Mouse (Mus musculus): ENCODE measurements around the gene Suox.
"Not testable (repeated sequence)": the region's sequence is repeated elsewhere in the genome, so short reads cannot be mapped to it uniquely, and the experiment has no call there.

Gene Suox

DNA sequence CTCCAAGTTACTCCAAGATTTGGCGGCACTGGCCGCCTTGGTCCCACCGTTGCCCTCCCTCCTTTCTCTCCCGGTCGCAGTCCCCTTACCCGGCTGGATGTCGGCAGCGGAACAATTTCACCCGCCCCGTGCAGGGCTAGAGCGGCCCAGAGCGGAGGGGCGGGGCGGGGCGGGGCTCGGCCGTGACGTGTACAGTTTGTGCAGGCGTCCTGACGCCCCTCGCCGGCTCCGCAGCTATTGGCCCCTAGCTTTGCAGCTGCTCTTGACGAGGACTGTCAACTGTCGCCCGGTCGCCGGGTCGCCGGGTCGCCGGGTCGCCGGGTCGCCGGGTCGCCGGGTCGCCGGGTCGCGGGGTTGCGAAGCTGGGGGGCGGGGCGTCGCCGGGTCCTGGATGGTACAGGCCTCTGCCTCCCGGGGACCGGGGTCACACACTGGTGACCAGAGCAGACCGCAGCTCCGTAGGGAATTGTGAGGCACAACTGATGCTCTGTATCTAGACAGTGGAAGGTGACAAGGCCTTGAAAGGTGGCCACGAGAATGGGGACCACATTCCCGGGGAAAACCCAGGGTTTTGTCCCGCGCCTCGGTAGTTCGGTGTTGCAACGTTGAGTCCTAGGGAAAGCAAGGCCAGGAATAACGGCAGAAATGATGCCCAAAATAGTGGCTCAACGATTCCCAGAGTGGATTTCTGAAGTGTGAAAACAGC is at the start of gene Suox:
TSS of gene Suox (minus strand) at position 311 of the 706 bp plus-strand sequence.
- DNase-seq, result peak; percentile 91 to 94

DNA sequence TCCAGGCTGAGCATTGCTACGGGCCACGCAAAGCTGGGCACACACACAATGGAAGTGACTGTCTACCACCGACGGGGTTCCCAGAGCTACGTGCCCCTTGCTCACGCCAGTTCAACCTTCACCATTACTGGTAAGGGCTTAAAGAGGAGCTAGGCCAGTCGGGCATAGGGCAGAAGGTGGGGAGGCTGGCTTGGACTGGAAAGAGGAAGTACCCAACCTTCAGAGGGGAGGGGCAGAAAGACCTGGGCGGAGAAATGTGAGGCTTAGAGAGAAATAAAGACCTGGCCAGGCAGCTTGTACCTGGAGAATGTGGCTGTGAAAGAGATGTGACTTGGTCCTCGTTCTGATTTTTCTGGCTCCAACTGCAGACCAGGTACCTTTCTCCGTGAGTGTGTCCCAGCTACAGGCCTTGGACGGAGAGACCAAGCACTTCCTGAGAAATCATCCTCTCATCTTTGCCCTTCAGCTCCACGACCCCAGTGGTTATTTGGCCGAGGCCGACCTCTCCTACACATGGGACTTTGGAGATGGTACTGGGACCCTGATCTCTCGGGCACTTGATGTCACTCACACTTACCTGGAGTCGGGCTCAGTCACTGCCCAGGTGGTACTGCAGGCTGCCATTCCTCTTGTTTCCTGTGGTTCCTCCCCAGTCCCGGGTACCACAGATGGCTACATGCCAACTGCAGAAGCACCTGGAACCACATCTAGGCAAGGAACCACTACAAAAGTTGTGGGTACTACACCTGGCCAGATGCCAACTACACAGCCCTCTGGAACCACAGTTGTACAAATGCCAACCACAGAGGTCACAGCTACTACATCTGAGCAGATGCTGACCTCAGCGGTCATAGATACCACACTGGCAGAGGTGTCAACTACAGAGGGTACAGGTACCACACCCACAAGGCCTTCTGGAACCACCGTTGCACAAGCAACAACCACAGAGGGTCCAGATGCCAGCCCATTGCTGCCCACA is 42.0 kb upstream of the Suox start:
- no peak for DNase-seq

DNA sequence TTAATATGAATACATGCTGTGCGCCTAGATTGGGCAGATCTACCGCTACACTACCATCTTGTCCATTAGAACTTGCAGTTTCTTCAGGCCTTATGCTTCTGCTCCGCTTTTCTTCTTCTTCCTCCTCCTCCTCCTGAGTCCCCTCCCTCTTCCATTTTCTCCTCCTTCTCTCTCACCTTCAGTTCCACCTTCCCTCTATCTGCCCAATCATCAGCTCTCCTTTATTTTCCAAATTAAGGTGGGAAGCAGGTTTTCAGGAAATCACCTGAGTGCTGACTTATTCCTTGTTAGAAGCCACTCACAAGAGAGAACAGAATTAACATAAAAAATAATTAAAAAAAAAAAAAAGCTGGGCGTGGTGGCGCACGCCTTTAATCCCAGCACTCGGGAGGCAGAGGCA is 37.4 kb upstream of the Suox start:
- DNase-seq, result not testable (repeated sequence)

DNA sequence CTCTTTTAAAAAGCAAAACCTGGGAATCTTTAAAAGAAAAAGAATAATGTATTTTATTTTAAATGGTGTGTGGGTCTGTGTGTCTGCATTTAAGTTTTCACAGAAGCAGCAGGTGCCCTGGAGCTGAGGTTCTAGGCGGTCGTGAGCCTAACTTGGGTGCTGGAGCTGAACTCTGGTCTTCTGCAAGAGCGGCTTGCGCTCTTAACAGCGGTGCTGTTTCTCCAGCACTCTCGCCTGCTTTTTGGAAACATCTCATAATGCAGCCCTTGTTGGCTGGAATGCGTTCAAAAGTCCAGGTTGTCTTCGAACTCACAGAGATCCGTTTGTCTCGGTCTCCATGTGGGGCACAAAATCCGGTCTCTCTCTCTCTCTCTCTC is 31.4 kb upstream of the Suox start:
- DNase-seq, result peak; percentile 26 to 35

DNA sequence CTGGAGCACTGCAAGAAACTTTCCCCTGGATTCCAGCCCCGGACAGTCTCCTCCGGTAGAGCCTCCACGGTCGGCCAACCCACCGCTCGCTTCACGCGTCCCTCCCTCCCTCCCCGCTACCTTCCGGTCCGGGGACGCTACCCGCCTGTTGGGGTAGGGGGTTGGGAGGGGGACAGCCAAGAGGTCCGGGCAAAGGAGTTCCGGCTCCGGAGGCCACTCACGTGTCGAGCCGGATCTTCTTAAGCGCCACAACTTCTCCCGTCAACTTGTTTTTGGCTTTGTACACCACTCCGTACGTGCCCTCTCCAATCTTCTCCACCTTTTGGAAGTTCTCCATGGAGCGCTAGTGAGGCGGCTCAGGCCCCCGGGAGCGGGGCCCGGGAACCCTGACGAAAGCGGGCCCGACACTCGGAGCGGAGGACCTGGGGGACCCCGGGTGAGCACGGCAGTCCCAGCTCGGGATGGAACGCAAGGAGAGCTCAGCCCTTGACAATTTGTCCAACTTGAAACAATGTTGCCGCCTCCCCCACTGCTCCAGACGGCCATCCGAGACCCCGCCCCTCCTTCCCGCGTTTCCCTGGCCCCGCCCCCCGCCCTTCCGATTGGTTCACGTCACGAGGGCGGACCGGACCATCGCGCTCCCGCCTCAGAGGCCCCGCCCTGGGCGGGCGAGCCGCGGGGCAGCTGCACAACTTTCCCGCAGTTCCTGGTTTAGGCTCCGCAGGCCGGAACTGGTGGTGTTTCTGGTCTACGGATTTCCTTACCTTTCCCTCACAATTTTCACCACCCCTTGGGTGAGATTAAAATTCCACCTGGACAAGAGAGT is 30.8 kb upstream of the Suox start, which contains the start of gene Cdk2:
TSS of gene Cdk2 (minus strand) at position 541 of the 826 bp plus-strand sequence.
- peak; percentile 96 to 97 for DNase-seq

DNA sequence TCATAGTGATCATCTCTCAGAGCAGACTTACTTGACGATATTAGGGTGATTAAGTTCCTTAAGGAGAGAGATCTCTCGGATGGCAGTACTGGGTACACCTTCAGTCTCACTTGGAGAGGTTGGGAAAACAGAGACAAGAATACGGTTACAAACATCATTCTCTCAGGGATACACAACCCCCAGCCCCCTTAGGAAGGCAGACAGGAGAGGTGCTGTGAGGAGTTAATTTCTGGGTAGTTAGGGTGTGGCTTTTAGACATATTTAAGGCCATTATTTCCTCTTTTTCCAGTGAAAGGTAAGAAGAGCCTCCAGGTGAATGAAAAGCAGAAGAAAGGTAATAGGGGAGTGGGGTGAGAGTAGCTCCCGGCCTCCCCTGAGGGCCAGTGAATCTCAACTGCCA is 30.0 kb upstream of the Suox start, which contains the start of gene Pmel:
TSS of gene Pmel (plus strand) at position 301 of the 400 bp plus-strand sequence.
- no peak for DNase-seq

DNA sequence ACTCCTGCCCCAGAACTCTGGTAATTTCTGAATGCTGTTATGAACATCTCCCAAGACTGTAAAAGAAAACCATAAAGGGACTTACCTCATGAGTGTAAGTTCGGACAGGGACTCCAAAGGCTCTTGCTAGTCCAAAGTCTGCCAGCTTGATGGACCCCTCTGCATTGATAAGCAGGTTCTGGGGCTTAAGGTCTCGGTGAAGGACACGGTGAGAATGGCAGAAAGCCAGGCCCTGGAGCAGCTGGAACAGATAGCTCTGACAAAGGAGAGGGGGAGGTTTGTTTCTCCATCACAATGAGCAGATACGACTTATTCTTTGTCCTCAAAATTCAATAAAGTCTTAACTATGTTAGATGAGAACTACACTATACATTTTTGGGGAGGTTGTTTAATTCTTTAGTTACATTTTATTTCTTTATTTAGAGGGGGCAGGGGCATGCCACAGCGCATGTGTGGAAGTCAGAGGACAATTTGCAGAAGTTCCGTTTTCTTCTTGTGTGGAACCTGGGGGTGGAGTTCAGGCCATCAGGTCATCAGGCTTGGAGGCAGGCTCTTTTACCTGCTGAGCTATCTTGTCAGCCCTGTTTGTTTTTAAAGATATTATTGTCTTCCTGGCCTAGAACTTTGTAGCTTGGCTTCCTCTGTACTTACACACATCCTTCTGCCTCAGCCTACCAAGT is 28.6 kb upstream of the Suox start:
- no peak for DNase-seq

DNA sequence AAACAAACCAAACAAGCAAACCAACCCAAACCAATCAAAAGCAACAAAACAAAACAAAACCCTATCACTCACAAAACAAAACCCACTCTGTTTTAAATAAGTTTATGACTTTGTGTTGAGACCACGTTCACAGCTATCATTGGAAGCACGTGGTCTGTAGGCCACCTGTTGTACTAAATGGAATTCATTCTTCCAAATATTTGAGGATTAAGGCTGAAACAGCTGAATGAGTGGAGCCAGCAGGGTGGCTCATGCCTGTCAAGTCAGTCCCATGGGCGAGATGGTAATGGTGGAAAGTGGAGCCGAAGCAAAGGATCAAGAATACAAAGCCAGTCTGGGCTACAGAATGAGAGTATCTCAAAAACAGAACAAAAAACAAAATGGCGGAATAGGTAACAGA is 26.8 kb upstream of the Suox start:
- DNase-seq, result no peak

DNA sequence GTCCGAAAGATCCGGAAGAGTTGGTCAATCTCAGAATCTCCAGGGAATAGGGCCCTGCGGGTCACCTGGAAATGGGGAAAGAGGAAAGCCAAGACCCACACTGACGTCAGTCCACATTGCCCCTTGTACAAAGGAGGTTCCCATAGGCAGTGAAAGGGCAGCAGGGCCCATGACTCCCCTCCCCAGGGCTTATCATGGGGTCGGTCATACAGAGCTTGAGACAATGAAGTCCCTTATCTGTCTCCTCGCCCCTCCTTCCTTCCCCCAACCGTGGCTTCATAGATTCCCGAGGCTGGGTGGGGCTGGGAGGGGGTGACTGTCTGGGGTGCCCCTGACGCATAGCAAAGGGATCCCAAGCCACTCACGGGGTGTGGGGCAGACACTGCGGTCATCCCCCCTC is 25.7 kb upstream of the Suox start:
- DNase-seq, result no peak

DNA sequence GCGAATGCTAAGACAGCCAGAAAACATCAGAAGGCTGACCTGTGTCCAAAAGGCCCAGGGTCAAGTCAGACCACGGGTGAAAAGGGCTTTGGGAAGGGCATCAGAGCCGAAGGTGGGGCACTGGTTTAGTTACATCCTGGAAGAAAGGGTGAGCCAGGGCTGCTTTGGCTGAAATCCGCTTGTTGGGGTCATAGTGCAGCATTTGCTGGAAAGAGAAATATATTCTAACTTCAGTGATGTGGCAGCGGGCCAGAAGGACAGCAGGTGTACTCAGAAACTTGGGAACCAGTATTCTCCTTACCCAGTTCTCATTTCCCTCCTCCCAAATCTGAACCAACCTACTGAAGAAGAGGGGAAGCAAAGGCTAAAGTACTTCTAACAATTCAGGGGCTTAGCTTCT is 25.1 kb upstream of the Suox start:
- DNase-seq, result peak in 1 of 2 experiments; percentile 29

DNA sequence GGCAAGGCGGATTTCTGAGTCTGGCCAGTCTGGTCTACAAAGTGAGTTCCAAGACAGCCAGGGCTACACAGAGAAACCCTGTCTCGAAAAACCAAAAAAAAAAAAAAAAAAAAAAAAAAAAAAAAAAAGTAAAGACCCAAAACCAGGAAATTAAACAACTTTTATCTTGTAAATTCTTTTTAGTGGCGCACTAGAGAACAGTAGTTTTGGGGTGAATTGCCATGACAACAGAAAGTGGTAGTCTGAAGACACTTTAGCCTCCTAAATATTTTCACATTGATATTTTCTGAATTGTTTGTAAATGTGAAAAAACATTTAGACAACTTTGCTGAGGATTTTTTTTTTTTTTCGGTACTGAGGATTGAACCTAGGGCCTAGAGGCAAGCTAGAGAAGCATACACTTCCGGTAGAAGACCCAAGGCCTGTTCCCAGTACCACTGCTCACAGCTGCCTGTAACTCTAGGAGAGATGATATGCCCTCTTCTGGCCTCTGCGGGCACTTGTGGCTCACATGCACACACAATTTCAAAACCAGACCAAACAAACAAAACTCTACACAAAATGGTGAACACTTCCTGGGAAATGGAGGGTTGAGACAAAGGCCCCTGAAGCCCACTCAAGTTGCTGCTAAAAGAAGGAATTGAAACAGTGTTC is 23.3 kb upstream of the Suox start:
- no peak for DNase-seq

DNA sequence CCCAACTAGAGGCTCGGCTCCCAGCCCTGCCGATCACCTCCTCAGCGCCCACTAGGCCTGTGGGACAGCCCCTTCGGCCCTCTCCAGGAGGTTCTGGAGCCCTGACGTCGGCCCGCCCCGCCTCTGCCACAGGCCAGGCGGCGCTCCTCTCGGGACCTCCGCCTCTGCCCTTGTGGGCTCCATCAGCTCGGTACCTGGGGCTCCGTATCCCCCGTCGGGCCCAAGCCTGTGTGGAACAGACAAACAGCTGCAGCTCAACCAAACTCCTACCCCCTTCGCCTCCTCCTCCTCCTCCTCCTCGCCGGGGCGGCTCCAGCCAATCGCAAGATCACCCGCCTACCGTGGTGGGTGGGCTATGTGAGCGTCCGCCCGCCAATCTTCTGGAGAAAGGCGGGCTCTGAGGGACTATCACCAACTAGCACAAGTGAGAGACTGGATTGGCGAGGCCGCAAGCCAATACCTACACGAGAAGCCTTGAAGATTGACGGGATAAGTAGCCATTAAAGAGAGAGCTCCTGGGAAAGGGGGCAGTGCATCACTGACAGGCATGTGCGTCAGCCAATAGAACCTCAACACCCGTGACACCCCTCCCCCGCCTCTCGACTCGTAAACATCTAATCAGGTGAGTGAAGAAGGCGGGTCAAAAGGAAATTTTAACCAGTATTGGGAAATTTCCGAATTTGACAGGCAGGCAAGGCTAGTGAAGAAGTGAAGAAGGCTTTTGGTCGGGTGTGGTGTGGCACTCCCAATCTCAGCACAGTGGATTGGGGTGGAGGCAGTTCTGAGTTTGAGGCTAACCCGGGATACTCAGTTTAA is 22.3 kb upstream of the Suox start, which contains the start of gene Rab5b:
TSS of gene Rab5b (minus strand) at position 273 of the 816 bp plus-strand sequence.
- DNase-seq, result peak; percentile 98 to 99

DNA sequence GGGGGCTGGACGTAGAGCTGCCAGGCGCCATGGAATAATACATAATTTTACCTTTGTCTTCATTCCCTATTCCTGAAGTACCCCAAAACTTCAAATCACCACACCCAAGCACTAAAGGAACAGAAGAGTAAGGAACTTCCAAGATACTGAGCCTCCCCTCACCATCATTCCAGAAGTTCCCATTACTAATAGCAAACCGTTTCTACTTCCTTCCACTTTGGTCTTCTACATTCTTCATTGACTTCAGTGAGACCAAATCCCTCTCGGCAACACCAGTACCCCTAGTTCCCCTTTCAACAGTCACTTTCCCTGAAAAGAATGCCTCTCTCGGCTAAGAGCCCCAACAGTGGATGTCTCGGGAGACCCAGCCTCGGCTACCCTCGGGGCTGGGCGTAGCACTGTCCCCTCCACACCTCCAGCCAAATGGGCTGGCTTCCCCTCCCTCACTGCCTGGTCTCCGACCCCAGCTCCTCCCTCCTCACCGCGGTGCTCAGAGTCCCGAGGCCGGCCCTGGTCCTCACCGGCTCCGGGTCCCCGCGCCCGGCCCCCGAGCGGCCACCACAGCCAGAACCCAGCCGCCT is 21.6 kb upstream of the Suox start:
- DNase-seq, result no peak

DNA sequence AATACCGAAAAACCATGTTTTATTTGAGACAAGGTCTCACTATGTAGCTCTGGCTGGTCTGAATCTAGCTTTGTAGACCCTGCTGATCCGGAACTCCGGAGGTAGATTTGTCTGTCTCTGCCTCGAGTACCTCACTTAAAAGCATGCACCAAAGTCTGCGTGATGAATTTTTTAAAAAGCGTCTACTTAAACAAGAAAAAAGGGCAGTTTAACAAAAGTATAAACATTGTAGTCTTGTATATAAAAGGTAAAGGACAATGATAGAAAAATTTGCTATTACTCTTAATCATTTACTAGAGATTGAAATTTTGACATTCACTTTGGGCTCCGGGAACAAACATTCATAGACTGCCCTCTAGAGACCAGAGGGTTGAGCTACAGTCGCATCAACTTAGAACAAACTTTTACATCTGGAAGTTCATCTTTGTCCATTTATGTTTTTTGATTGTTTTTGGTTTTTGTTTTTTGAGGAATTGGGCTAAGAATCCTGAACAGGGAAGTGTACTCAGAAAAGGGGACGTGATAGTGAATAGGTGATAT is 666 bp upstream of the Suox start:
- DNase-seq, result peak; percentile 38 to 59

DNA sequence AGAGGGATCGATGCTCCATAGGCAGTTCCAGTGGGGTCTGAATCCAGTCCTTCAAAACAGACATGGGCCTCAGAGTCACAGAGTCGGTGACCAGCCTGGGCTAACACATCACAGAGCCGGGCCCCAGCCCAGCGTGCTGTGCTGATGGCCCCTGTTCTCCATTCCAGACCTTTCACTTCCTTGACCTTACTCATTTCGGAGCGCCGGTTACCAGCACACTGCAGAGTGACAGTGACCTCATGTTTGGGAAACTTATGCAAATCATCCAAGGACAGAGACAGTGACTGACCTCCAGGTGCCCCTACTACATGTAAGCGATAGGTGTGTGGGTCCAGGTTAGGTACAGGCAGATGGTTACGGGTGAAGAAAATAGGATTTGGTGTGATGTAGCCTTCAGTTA is 2.7 kb downstream of the Suox start:
- no peak for DNase-seq

DNA sequence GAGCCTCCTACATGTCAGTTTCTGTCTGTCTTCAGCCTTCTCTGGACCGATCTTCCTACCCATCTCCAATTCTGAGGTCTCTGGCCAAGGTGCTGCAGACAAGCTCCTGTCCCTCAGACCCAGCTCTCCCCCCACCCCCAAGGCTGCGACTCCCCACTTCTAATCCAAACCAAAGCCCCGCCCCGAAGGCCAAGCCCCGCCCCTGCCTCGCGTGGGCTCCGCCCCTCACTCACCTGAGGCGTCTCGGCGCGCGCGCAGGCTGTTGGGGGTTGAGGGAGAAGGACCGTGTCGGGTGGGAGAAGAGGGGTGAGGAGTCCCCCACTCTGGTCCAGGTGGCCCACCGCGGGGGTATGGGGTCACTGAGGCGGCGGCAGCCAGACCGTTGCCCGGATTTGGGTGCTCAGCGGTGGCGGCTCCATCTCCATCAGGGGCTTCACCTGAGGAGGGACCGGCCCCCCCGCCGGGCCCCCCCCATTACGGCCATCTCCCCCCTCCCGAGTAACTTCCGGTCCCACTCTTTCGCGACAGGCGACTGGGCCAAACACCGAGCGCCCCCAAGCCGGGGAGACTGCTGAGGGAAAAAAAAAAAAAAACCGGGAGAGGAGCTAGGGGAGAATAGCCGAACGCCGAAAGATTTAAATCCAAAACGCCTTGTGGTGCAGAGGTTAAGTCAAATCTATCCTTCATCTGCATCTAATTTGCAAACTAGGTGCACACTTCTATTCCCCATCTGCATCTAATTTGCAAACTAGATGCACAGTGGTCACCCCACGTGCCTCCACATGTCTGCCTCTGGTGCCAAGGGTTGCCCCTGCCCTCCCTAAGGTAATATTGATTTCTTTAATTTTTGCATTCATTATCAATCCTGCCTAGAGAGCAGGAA is 4.8 kb downstream of the Suox start:
- DNase-seq, result peak; percentile 91 to 92

DNA sequence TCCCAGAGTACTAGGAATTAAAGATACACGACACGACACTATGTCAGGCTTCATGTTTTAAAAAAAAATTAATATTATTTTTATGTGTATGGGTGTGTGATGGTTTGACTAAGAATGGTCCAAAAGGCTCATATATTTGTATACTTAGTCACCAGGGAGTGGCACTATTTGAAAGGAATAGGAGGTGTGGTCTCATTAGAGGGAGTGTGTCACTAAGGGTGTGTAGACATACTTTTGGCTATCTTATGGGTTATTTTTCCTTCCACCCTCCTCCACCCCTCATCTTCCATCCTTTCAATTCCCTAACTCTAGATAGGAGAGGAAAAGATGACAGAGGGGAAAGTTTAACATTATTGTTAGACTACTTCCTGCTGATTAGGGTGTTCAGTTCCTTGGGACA is 8.1 kb downstream of the Suox start:
- no peak for DNase-seq

DNA sequence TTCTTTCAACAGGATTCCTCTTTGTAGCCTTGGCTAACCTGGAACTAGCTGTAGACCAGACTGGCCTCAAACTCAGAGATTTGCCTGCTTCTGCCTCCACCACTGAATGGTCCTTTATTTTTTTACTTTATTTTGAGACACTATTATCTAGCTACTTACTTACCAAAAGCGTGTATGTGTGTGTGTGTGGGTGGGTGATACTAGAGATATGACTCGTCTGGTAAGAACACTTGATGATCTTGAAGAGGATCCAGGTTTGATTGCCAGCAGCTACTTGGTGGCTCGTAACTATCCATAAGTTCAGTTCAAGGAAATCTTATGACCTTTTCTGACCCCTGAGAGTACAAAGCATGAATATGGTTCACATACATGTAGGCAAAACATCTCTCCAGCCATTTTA is 8.6 kb downstream of the Suox start:
- DNase-seq, result no peak

DNA sequence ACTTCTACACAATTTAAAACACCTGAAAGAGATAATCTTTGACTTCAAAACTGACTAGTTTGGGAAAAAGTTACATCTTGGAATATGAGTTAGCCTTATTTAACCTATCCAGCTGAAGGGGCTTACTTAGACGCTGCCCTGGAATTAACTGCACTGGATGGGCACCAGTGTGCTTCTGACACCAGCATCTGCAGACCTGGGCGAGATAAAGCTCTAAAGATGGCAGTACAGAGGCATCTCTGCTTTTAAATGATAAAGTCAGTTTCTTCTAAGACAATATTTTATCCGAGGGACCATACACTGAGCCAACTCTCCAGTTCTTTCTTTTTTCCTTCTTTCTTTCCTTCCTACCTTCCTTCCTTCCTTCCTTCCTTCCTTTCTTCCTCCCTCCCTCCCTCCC is 9.1 kb downstream of the Suox start:
- no peak for DNase-seq
